Mouse (Mus musculus): Measurements from ENCODE around the gene Socs7.

Gene Socs7

DNA sequence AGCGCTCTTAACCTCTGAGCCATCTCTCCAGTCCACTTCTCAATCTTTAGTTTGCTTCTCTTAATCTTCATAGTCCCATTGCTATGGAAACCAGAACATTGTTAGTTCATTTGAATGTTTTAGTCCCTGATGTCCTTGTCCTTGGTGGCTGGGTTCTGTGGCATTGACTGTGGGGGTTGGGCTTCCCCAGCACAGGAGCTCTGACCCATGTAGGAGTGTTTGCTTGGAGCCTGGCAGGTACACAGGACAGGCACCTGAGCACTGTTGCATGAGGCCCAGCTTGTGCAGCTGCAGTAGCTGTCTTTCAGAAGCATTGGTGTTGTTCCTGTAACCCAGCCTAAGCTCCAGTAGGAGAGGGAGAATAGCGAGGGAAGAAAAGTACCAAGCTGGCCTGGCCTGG, 25.5 kb downstream of the Socs7 start:
- ATAC-seq (ENCODE audit: low TSS enrichment) = no peak

DNA sequence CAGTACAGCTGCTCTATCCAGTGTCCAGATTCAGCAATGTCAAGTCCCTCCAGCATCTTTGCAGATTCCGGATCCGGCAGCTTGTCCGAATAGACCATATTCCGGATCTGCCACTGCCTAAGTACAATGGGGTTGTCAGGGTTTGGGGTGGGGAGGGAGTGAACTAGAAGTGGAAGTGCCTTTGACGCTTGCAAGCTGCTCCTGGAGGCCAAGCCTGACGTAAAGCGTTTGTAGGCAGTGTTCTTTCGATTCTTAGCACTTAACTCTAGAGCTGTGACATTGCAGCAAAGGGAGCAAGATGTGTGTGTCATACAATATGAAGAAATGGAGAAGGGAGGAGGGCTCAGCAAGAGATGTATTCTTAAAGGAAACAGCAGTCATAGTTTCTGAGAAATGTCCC, 26.8 kb downstream of the Socs7 start:
- ATAC-seq (ENCODE audit: low TSS enrichment) = peak; percentile 54; the same call in 1 of the 2 replicates

DNA sequence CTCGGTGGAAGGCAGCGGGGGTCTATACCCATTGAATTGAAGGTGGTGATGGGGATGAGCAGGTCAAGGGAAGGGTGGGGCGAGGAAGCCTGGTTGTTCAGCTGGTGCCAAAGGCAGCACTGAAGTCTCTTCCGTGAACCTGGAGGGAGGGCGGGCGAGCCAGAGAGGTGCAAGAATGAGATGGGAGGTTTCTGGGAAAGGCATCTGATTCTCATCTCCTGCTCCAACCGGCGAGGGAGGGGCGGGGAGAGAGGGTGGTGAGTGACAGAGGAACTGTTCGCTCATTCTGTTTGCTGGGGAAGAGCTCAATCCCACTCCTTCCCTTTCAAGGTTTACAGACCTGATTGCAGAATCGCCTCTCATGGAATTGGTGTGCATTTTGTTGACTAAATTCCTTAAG, 31.3 kb downstream of the Socs7 start:
- peak; percentile 51; the same call in 1 of the 2 replicates for ATAC-seq (ENCODE audit: low TSS enrichment)

DNA sequence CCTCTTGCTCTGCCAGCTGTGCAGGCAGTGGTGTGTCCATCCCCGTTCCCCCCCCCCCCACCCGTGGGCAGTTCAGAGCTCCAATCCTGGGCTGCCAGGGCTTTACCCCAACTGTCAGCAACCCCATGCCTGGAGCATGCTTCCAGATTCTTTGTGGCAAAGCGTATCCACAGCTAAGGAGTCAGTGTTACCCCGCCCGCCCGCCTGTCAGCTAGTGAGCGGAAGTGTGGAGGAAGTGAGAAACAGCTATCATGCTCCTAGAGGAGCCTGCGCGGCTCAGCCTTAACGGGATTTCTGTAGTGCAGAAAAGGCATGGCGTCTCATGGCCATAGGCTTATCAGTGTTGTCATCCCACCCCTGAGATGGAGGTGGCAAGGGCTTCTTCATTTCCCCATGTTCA, 31.8 kb downstream of the Socs7 start:
- ATAC-seq (ENCODE audit: low TSS enrichment) = peak; percentile 91

DNA sequence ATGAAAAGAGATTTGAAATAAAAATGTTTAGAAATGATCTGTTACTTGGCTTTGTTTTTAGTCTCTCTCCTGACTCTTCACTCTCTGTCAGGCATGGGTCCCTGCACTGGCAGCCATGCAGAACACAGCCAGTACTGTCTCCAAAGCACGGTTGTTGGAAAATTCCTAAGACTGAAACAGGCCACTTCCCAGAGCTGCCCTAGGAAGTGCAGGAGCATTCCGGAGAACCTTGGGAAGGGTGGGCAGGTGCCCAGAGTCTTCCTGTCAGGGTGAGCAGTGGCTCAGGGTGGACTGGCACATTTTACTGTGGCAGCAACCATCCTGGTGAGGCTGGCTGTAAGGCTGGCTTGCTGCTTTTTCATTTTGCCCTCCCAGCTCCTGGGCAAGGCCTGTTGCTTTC, 36.2 kb downstream of the Socs7 start:
- ATAC-seq (ENCODE audit: low TSS enrichment) = no peak

DNA sequence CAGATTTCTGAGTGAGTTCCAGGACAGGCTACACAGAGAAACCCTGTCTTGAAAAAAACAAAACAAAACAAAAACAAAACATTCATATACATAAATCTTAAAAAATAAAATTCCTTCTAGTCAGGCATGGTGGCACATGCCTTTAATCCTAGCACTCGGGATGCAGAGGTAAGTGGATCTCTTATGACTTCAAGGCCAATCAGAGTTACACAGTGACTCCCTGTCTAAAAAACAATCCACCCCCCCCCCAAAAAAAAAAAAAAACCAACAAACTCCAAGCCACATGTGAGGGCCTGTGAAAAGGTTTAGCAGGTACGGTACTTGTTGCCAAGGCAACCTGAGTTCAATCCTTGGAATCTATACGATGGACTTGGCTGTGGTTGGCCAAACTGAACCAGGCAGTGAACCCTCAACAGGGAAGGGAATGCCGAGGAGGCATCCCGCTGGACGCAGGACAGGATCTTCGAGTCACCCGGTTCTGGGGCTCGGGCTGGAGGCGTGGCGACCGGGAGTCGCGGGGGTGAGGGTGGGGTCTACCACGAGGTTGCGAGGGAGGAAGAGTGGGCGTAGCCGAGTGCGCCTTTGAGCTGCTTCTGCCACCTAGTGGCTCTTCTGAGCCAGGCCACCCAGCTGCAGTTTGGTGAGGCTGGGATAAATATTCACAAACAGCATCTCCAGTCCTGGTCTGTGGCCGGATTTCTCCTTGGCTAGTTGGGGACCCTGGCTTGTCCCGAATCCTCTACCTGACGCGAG, 37.8 kb downstream of the Socs7 start:
- peak; percentile 17; the same call in 1 of the 2 replicates for ATAC-seq (ENCODE audit: low TSS enrichment)

DNA sequence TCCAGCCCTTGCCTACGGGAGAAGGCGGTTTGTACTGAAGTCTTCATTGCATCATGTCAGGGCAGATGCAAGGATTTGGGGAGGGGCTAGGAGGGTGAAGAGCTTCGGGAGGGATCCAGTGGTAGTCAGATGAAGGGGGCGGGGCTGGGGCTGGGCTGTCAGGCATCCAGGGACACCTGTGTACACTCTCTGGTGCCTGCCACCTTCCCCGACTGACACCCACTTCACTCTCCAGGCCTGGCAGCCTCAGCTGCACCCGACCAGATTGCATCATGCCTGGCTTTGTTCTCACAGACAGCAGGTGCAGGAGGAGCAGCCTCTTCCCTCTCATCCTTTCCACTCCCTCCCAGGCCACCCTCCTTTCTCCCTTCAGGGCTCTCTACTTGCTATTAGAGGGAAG, 38.7 kb downstream of the Socs7 start:
- ATAC-seq (ENCODE audit: low TSS enrichment) = peak; percentile 69

DNA sequence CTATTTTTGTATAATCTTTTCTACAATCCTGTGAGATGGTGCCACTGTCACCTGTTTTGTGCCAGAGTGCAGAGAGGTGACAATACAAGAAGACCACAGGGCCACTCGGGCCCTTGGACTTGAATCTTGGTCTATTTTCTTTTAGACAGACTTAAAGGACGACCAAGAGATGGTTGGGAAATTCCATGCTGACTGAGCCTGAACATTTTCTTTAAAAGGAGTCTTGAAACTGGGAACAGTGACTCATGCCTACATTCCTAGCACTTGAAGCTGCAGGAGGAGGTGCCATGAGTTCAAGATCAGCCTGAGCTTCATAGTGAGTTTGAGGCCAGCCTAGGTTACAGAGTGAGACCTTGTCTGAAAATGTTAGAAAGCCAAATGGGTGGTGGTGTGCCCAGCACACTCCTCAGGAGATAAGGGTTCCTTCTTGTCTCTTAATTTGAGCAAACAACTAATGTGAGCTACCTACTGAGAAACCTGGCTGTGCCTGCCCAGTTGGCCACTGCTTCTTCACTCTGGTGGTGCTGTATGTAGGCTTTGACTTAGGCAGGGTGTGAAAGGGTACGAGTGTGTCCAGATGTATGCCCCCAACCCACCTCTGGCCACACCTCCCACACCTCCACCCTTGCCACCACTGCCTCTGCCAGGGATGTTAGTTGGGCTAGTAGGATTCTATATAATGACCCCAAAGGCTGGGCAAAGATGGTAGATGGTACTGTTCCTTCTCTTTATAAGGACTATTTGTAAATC, 39.5 kb downstream of the Socs7 start:
- no peak for ATAC-seq (ENCODE audit: low TSS enrichment)

DNA sequence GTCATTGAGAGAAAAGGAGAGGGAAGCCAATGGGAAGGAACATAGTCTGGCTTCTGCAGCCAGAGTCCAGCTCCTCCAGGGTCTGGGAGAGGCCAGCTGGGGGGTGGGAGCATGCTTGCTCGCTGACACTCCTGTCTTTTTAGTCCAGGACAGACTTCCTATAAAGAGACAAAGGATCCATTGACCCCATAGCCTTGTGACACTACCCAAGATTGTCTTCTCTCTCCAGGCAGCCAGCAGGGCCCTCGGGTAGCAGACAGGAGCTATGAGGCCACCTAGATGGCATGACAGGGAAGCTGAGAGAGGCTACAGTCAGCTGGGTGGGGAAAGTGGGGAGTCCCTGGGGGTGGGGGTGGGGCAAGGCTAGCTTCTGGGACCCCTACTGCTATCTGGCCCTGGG, 40.4 kb downstream of the Socs7 start:
- no peak for ATAC-seq (ENCODE audit: low TSS enrichment)

DNA sequence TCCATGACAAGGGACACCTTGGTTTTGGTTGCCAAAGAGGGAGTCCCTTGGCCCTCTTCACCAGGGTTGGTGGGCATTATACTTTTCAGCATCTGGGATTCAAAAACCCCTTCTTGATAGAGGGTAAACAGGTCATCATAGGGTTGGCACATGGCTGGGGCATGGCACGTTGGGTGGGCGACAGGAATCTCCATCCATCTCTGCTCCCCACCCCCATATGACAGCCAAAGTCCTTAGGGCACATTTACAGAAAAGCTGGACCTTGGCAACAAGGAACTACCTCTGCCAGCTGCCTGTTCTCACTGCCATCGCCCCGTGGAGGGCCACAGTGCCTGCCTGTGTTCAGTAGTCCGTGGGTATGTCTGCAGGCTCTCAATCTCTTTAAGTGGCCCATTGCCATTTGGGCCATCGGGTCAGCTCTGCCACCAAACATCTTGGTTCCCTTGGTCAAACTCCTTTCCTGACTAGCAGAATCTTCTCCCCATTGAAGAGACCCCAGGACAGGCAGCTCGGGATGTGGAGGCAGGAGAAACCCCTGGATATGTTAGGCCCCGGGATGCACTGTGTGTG, 41.3 kb downstream of the Socs7 start:
- ATAC-seq (ENCODE audit: low TSS enrichment) = no peak

DNA sequence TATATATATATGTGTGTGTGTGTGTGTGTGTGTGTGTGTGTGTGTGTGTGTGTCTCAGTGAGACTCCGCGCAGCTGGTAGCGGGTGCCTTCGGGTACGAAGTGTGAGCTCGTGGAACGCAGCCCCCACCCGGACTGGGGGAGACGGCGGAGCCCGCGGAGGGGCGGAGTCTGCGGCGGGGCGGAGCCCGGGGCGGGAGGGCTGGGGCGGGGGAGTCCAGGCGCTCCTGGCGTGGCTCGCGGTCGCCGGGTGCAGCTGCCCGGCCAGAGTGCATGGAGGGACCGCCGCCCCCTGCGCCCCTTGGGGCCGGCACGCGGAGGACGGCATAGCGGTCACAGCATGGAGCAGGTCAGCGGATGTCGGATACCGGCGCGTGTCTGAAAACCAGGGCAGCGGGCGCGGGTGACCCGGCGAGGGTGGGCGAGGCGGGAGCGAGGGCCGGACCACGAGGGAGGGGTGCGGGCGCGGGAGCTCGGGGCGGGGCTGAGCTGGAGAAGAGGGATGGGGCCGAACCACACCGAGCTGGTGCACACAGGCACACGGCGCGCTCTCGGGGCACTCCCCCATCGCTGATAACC, 41.9 kb downstream of the Socs7 start:
- 0 out of 2 replicates have a peak, but pooled peaks have one; percentile 8 for ATAC-seq (ENCODE audit: low TSS enrichment)

DNA sequence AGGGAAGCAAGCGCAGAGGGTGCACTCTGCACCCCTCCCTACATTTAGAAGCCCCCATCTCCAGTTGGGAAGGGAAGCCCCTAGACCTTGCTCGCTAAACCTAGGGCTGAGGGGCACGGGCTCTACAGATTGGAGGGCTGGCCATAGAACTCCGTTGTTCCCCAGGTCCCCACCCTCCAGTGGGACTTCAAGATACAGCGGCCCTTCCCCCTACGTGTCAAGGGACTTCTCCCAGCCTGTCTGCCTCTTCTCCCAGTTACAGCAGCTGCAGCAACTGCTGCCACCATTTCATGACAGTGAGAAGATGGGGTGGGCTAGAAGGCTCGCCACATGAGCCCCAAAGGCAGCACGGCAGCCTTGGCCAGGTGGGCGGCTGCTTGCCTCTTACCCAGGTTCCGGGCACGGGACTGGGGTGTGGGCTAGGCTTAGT, 42.4 kb downstream of the Socs7 start:
- no peak for ATAC-seq (ENCODE audit: low TSS enrichment)

DNA sequence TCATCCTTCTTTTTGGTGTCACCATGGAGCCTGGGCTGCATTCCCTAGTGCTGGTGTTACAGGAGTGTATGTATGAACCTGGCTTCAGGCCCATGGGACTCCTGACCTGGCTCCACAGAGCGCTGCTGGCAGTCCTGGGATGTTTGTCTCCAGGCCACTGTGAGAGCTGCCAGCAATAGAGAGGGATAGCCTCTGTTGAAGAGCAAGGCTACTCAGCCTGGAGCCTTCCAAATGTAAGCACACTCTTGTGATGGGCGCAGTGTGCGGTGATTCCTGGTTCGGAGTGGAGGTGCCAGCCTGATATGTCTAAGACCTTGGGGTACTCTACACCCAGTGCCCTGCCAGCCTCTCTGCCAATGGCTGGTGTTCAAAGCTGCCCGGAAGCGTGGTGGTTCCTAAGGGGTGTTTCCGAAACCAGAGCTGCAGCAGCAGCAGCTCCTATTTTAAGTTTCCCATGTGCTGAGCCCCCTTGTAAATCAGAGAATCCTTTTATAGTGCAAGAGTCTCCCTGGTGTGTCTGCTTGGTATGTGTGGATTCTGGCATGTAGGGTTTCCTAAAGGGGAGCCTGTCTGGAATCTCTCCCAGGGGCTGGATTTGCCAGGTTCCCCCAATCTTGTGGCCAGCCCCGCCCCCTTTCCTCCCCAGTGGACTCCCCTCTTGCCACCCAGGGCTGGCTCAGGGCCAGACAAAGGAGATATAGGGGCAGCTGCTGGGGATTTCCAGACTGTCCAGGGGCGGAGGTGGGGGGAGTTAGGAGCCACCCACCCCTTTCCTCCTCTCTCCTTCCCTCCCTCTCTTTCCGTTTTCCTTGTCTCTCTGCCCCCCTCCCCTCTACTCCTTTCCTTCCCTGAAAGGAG, 44.0 kb downstream of the Socs7 start:
- ATAC-seq (ENCODE audit: low TSS enrichment) = no peak

DNA sequence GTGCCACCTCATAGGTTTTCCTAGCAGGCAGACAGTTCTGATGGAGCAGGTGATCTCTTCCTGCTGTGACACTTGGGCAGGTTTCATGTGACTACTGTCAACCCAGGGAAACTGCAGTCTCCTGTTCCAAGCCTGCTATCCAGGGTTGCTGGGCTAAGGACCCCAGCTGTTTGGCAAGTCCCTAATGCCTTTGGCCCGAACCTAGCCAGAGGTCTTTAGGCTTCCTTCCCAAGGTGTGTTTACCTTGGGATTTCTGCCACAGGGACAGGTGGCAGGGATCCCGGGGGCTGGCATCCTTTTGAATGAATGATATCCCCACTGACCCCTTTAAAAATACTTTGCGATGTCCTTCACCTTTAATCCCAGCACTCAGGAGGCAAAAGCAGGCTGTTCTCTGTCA, 45.1 kb downstream of the Socs7 start:
- ATAC-seq (ENCODE audit: low TSS enrichment) = no peak

DNA sequence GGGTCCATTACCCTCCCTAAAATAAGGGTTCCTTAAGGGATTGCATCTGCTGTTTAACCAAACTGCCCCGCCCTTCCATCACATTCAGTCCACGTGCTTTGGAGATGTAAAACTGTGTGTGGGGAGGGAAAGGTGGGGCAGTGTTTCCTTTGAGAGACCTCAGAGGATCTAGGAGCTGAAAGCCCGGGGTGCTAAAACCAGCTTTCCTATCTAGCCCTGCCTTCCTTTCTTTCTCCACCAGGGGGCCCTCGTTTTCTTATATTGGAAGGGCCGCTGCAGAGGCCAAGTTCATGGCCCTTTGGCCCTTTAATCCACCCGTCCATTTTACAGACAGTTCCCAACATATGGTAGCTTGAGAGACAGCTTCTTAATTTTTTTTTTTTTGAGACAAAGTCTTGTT, 45.8 kb downstream of the Socs7 start:
- no peak for ATAC-seq (ENCODE audit: low TSS enrichment)

DNA sequence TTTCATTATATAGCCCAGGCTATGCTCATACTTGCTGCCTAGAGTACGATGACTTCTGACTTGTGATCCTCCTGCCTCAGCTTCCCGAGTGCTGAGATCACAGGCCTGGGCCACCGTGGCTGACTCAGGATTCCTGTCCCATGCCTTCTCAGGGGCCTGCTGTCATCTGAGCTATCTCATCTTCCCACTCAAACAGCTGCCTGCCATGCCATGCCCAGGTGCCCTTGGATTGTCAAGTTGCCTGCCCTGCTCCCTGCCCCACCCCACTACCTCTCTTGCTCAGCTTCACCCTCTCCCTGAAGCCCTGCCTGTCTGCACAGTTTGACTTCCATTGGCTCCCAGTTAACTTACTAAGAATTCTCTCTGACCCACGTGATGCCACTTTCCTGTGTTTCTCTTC, 48.6 kb downstream of the Socs7 start:
- no peak for ATAC-seq (ENCODE audit: low TSS enrichment)

DNA sequence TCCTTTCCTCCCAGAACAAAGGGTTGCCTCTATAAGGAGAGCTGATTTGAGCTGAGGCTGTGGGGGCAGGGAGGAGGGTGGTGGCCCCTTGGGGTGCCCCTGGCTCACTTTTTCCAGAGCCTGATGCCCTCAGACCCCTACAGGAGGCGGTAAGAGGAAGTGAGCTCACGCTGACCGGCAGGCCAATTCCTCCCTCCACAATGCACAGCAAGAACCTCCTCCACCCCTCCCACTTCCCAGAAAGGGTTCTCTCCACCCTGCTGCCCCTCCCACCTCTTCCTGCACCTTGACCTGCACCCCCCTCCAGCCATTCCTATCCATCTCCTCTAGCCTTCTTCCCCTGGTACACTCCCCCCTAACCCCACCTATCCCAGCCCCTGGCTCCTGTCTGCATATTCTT, 49.8 kb downstream of the Socs7 start:
- no peak for ATAC-seq (ENCODE audit: low TSS enrichment)

DNA sequence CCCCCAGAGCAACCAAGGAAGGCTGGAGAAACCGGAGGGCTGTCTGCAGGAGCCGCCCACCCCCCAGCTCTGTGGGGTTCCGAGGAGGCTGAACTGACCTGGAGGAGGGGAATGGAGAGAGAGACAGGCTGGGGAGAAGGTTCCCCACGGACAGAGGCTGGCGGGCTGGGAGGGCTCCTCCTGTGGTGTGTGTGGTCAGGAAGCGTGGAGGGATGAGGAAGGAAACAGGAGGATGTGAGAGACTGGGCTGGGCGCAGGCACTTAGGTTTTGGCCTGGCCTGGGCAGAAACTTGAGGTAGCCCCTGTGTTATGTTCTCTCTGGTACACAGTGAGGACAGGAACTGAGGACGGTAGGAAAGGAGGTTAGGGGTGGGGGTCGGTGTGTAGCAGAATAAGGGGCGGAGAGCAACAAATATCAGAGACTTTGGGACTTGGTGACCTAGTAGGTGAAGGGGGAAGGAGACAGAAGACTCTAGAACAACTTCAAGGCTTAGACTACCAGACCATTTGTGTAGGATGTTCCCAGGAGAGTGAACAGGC, 50.5 kb downstream of the Socs7 start:
- ATAC-seq (ENCODE audit: low TSS enrichment) = no peak

DNA sequence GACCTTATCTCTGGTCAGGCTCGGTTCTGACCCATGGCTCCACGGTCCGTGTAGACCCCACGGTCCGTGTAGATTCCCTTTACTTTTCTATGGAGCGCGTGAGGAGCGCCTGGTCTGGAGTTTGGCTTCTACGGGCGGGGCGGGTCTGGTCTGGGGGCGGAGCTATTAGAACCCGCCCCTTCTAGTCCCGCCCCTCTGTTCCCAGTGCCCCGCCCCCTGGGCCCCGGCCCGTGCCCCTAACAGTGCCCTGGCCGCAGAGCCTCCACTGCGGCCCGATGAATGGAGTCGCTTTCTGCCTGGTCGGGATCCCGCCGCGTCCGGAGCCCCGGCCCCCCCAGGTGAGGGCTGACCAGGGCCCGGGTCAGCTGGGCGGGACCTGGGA, 53.0 kb downstream of the Socs7 start, which contains the start of gene Arhgap23:
TSS of gene Arhgap23 (plus strand) at position 204 of the 382 bp plus-strand sequence.
- ATAC-seq (ENCODE audit: low TSS enrichment) = no peak

DNA sequence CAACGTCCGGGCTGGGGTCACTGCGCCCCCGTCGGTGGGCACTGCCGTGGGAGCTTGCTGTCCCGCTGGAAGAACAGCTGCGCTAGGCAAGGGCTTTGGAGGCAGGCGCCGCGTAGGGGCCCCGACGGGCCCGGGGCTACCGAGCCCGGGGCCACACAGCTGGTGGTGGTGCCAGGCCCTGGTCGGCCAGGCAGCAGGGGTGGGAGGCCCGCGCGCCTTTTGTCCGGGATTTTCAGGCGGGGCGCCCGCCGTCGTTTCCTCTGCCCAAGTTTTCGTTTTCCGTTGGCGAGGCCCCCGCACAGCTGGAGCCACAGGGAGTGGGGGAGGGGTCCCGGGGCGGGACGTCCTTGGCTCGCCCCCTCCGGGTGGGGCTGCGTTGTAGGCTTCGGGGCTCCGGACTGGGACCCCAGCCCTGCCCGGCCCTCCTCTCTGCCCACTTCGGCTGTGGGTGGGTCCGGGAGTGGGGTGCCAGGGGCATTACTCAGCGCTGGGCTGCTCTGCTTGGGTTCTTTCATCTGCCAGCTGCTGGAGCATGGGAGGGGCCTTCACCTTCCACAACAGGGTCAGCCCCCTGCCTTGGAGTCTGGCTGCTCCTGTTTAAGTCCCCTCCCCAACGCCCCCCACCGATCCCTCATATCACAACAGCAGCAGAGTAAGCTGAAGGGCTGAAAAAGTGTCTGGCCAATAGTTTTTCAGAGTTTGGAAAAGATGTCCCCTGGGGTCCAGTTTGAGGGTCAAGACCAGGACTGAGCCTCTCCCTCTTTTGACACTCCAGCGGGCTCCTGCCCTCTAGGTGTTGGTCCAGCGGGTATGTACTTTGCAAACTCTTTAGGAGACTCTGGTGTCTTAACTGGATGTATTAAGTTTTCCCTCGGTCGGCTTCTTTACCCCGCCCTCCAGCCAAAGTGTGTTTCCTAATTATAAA, 53.6 kb downstream of the Socs7 start:
- 0 out of 2 replicates have a peak, but pooled peaks have one; percentile 14 for ATAC-seq (ENCODE audit: low TSS enrichment)

All from frontal cortex, adult (tissue).